Mouse (Mus musculus): ENCODE results near the gene Zfyve9.

Zfyve9 gene

GRCm38 (mm10) chr4:108618586-108618985 lies 162.0 kb downstream of the Zfyve9 start:
- peak; percentile 18 for DNase-seq (ENCODE audit: low read depth, low spot score)

- no peak for DNase-seq (ENCODE audit: low read depth, low spot score)
Measured at GRCm38 (mm10) chr4:108610935-108611334, 169.7 kb downstream of the Zfyve9 start.

GRCm38 (mm10) chr4:108608651-108609050 lies 171.9 kb downstream of the Zfyve9 start:
- no peak for DNase-seq (ENCODE audit: low read depth, low spot score)

- no peak for DNase-seq (ENCODE audit: low read depth, low spot score)
Measured at GRCm38 (mm10) chr4:108601870-108602269, 178.7 kb downstream of the Zfyve9 start.

DNA sequence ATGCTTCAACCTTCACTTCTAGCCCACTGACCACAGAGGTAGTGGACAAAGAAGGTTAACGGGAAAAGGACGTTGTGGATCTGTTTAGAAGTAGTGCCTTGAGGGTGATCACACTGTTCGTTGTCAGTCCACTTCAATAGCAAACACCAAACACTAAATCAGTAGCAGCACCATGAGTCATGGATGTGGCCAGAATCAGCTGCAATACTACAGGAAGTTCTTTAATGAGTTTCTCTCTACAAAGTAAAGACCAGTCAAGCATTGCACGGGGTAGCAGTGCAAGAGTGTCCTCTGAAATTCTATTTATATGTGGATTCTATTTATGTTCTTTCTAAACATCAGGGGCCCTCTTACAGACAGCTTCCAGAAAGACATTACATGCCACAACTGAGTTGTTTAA lies 182.3 kb downstream of the Zfyve9 start:
- no peak for DNase-seq (ENCODE audit: low read depth, low spot score)

- DNase-seq (ENCODE audit: low read depth, low spot score), result no peak
Measured at GRCm38 (mm10) chr4:108595785-108596184, 184.8 kb downstream of the Zfyve9 start.

DNA sequence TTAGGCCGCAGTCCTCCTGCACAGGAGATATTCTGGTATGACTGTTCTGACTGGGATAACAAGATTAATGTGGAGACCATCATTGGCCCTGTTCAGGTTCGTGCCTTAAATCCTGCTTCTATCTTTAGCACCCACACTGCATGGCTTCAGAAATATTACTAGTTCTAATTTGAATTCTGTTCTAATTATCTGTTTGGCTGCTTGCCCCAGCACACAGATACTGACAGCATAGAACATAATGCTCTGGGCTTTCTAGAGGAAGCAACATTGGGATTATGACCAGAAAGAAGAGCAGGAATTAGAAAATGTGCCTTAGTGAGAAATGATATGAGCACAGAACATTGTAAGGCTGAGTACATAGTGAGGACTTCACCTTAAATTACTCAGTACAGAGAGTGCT lies 187.2 kb downstream of the Zfyve9 start:
- no peak for DNase-seq (ENCODE audit: low read depth, low spot score)

Data from ES-CJ7 (cell line).